Mouse (Mus musculus) CH12.LX (cell line): ENCODE data around the gene Gpbar1. TPM values are rescaled to one million over a fixed set of nuclear protein-coding genes. Genes with fewer than 3 reads are reported as not detected.
A peak's percentile ranks its signal among the peaks of the same experiment; 100 is the strongest.

Source experiments
- DNase-seq: peaks from one replicate; pipeline ENCODE4 v3.0.0-alpha.2; 2013; ENCODE audit errors: extremely low read depth
- H3K27ac ChIP-seq: 2 replicates; pipeline ENCODE4 v1.5.1; 2012; ENCODE audit warnings: low read depth, mild to moderate bottlenecking, control low read depth, moderate library complexity; ENCODE audit not compliant: insufficient read depth
- H3K27me3 ChIP-seq: replicated peaks from 2 replicates; pipeline ENCODE3; 2012; ENCODE audit warnings: inconsistent platforms
- H3K36me3 ChIP-seq, 2 experiments: replicated peaks in 1 of 2; 2 replicates each; pipeline versions ENCODE3 to v1.6.1; 2012; ENCODE audit warnings: inconsistent platforms in 1 of 2, low read length in 1 of 2, mild to moderate bottlenecking in 1 of 2, mixed read lengths in 1 of 2, moderate library complexity in 1 of 2; ENCODE audit not compliant: control insufficient read depth in 1 of 2, insufficient read depth in 1 of 2
- H3K4me1 ChIP-seq, 2 experiments: 2 replicates each; pipeline ENCODE4 v1.6.1; 2012; ENCODE audit warnings: inconsistent platforms in 1 of 2, moderate library complexity in 1 of 2; ENCODE audit not compliant: insufficient read depth in 2 of 2, control insufficient read depth in 1 of 2
- H3K4me2 ChIP-seq: 2 replicates; pipeline ENCODE4 v1.6.1; 2012; ENCODE audit warnings: low read depth, mild to moderate bottlenecking, control low read depth; ENCODE audit not compliant: poor library complexity, insufficient read depth, severe bottlenecking
- H3K4me3 ChIP-seq, 3 experiments: fragments of 150-350 bp in 1 of 3; sonication (generic) in 1 of 3; replicated peaks in 1 of 3; 2 replicates each; pipeline versions ENCODE3 to v1.5.1; 2011 to 2012; ENCODE audit warnings: low read depth in 2 of 3, low read length in 2 of 3, mild to moderate bottlenecking in 2 of 3, moderate library complexity in 2 of 3, control low read depth in 1 of 3, improper control_type of control experiment in 1 of 3, inconsistent platforms in 1 of 3, mixed read lengths in 1 of 3; ENCODE audit not compliant: poor library complexity in 1 of 3
- H3K79me2 ChIP-seq: replicated peaks from 2 replicates; pipeline ENCODE4 v1.6.1; 2012; ENCODE audit warnings: mild to moderate bottlenecking, moderate library complexity; ENCODE audit not compliant: control insufficient read depth, poor library complexity, insufficient read depth, severe bottlenecking; ENCODE audit errors: extremely low read depth
- H3K9ac ChIP-seq: 2 replicates; pipeline ENCODE4 v1.6.1; 2012; ENCODE audit warnings: low read depth, mild to moderate bottlenecking, control low read depth, moderate library complexity; ENCODE audit not compliant: insufficient read depth
- H3K9me3 ChIP-seq: replicated peaks from 2 replicates; pipeline ENCODE3; 2012; ENCODE audit warnings: low read length, inconsistent platforms, mixed read lengths
- E2F4 ChIP-seq: IDR thresholded peaks from 2 replicates; pipeline ENCODE4 v1.6.1; 2011; ENCODE audit warnings: low read depth, low read length, improper control_type of control experiment; ENCODE audit not compliant: insufficient replicate concordance
- ELF1 ChIP-seq: IDR thresholded peaks from 2 replicates; pipeline ENCODE4 v1.6.1; 2014; ENCODE audit warnings: low read depth, mild to moderate bottlenecking, inconsistent platforms, low read length, improper control_type of control experiment
- EP300 ChIP-seq: IDR thresholded peaks from 2 replicates; pipeline ENCODE4 v1.6.1; 2011; ENCODE audit warnings: low read length, improper control_type of control experiment
- GABPA ChIP-seq: IDR thresholded peaks from 2 replicates; pipeline ENCODE4 v1.6.1; 2012; ENCODE audit warnings: low read depth, low read length, improper control_type of control experiment, inconsistent platforms; ENCODE audit not compliant: insufficient replicate concordance
- HCFC1 ChIP-seq: IDR thresholded peaks from 2 replicates; pipeline ENCODE4 v1.6.1; 2012; ENCODE audit warnings: low read depth, mild to moderate bottlenecking, inconsistent platforms, low read length, improper control_type of control experiment
- JUN ChIP-seq: IDR thresholded peaks from 2 replicates; pipeline ENCODE4 v1.6.1; 2011; ENCODE audit warnings: low read depth, mild to moderate bottlenecking, low read length, improper control_type of control experiment, moderate library complexity; ENCODE audit not compliant: insufficient read depth
- KAT2A ChIP-seq: IDR thresholded peaks from 2 replicates; pipeline ENCODE4 v1.6.1; 2012; ENCODE audit warnings: low read length, improper control_type of control experiment, inconsistent platforms; ENCODE audit not compliant: insufficient replicate concordance
- POLR2AphosphoS2 ChIP-seq: IDR thresholded peaks from 2 replicates; pipeline ENCODE4 v1.6.1; 2011; ENCODE audit warnings: low read depth, low read length, improper control_type of control experiment
- RAD21 ChIP-seq: IDR thresholded peaks from 2 replicates; pipeline ENCODE4 v1.6.1; 2011; ENCODE audit warnings: low read depth, mild to moderate bottlenecking, low read length, improper control_type of control experiment, moderate library complexity
- RCOR1 ChIP-seq: conservative IDR thresholded peaks from 2 replicates; pipeline ENCODE4 v1.6.1; 2012; ENCODE audit warnings: low read depth, mild to moderate bottlenecking, inconsistent platforms, low read length, improper control_type of control experiment
- SIN3A ChIP-seq: IDR thresholded peaks from 2 replicates; pipeline ENCODE4 v1.6.1; 2012; ENCODE audit warnings: low read length, improper control_type of control experiment, inconsistent platforms
- TBP ChIP-seq: conservative IDR thresholded peaks from 2 replicates; pipeline ENCODE4 v1.6.1; 2011; ENCODE audit warnings: low read depth, low read length, improper control_type of control experiment
- UBTF ChIP-seq: IDR thresholded peaks from 2 replicates; pipeline ENCODE4 v1.6.1; 2012; ENCODE audit warnings: low read depth, mild to moderate bottlenecking, inconsistent platforms, low read length, improper control_type of control experiment, moderate library complexity
- ZKSCAN1 ChIP-seq: IDR thresholded peaks from 2 replicates; pipeline ENCODE4 v1.6.1; 2012; ENCODE audit warnings: low read depth, inconsistent platforms, low read length, improper control_type of control experiment, borderline replicate concordance
- ZMIZ1 ChIP-seq: IDR thresholded peaks from 2 replicates; pipeline ENCODE4 v1.6.1; 2012; ENCODE audit warnings: low read depth, mild to moderate bottlenecking, inconsistent platforms, low read length, improper control_type of control experiment
- ZNF384 ChIP-seq: IDR thresholded peaks from 2 replicates; pipeline ENCODE4 v1.6.1; 2012; ENCODE audit warnings: low read depth, low read length, improper control_type of control experiment, inconsistent platforms
- dilution Hi-C: fragments of 300-500 bp; cut with MboI; formaldehyde crosslinking; loops from 2 replicates; pipeline ENCODE4 v1.14.3; 2020; ENCODE audit warnings: low sequenced_read_pairs; ENCODE audit not compliant: extremely low pct_unique_long_range_greater_than_20kb, extremely low pct_ligation_motif_present
- in situ Hi-C: fragments of 300-500 bp; cut with MboI; formaldehyde crosslinking; loops from 3 replicates; pipeline ENCODE4 v1.14.3; 2019; ENCODE audit warnings: low sequenced_read_pairs, low pct_ligation_motif_present, low pct_unique_long_range_greater_than_20kb, mixed read lengths
- polyA plus RNA-seq: library from polyadenylated mRNA; unstranded; fragments of >175 nt; gene quantifications from 2 replicates; pipeline ENCODE4 v1.2.1, GENCODE M21; 2012; ENCODE audit warnings: low read depth; ENCODE audit not compliant: insufficient read length
- total RNA-seq, 2 experiments: library from RNA; depleted of rRNA; stranded (reverse); fragments of 300-350 nt in 1 of 2; fragments of >200 nt in 1 of 2; gene quantifications; 2 replicates each; pipeline ENCODE4 v1.2.3; 2012 to 2014

Gpbar1 gene
- total and polyA plus RNA-seq, 3 experiments: not detected

DNA sequence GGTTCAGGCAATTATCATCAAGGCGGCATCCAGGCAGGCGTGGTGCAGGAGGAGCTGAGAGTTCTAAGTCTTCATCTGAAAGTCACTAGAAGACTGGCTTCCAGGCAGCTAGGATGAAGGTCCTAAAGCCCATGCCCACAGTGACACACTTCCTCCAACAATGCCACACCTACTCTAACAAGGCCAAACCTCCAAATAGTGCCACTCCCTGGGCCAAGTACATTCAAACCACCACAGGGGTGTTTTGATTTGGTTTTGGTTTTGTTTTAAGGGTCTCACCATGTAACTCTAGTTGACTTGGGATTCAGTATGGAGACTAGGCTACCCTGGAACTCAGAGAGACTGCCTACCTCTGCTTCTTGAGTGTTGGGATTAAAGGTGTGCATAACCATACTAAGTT lies 27.2 kb downstream of the Gpbar1 start, which contains the start of gene Tmbim1:
Gene Tmbim1 (minus strand): TSS at position 101 of the 400 bp plus-strand sequence.
- Histone ChIP-seq H3K9me3 (peaks cover 2% of the 10 kb centered on the region), H3K9ac (peak within 1 kb of the TSS; percentile 61), H3K27ac (no peak within 1 kb of the TSS), H3K4me3 (peak within 1 kb of the TSS; percentile 75 to 91 (median 79)), H3K4me1 (peaks cover 12 to 62% of the 10 kb centered on the region in 2 experiments), H3K27me3 (no peaks in the 10 kb centered on the region), H3K79me2 (peaks cover 17% of the 10 kb centered on the region), H3K36me3 (peaks cover 0 to 15% of the 10 kb centered on the region in 2 experiments), H3K4me2 (peak within 1 kb of the TSS; percentile 91)
- no peak for TF ChIP-seq ELF1
- no peak for TF ChIP-seq KAT2A
- TF ChIP-seq RCOR1: no peak
- TF ChIP-seq UBTF: no peak
- no peak for TF ChIP-seq GABPA
- no peak for TF ChIP-seq E2F4
- TF ChIP-seq ZMIZ1: no peak
- TF ChIP-seq EP300: no peak
- TF ChIP-seq HCFC1: no peak
- no peak for TF ChIP-seq RAD21
- TF ChIP-seq JUN: no peak
- no peak for TF ChIP-seq POLR2AphosphoS2
- no peak for TF ChIP-seq ZKSCAN1
- dilution Hi-C loops (no loop called here), in situ Hi-C loops (loop anchor here (5.0 kb wide), 1 partner anchor 57 kb away; the partner anchor contains the start of gene Catip)
- no peak for DNase-seq

DNA sequence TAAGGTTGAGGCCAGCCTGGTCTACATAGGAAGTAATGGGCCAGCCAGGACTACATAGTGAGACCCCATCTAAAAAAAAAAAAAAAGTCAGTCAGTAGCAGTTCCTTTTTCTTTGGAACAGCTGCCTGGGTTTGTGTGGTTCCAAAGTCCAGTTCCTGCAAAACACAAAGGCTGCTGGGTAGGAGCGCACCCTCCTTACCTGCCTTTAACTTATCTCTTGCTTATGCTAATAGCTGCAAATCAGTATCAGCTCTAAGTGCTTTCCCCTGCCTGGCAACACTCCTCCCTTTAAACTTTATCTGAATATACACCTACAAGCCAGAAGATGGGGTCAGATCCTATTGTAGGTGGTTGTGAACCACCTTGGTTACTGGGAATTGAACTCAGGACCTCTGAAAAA lies 28.8 kb downstream of the Gpbar1 start:
- Histone ChIP-seq H3K4me3 (no peak overlapping the region), H3K79me2 (peaks cover 9% of the 10 kb centered on the region), H3K9me3 (peaks cover 2% of the 10 kb centered on the region), H3K4me2 (no peak overlapping the region), H3K4me1 (peaks cover 6 to 50% of the 10 kb centered on the region in 2 experiments), H3K9ac (no peak overlapping the region), H3K36me3 (peaks cover 0 to 2% of the 10 kb centered on the region in 2 experiments), H3K27ac (no peak overlapping the region), H3K27me3 (no peaks in the 10 kb centered on the region)
- in situ Hi-C loops: loop anchor here (5.0 kb wide), 1 partner anchor 55 kb away; the partner anchor contains the start of gene Catip
- no peak for DNase-seq
- TF ChIP-seq SIN3A (no peak), ZNF384 (peak; percentile 39; the same call in 1 of the 2 replicates), TBP (no peak)
- dilution Hi-C loops: no loop called here
